Mouse (Mus musculus): ENCODE results near the gene Dhx33.

Gene Dhx33

DNA sequence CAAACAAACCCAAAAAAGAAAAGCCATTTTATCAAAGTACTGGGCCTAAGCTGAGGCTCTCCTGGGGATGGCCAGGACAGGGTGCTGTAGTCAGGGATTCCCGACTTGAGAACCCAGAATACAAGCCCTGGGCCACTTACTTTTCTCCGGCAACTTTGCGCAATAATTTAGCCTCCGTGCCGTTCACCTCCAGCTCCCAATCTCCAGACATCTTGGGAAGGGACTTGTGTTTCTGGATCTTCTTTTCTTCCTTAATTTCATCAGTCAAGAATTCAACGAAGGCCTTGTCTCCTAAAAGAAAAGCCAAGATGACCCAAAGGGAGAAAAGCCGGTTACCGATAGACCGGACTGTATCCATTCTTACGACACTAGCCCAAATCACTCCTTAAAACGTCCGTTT, 22.2 kb downstream of the Dhx33 start:
- no peak for DNase-seq (ENCODE audit: low spot score in 2 of 2)

DNA sequence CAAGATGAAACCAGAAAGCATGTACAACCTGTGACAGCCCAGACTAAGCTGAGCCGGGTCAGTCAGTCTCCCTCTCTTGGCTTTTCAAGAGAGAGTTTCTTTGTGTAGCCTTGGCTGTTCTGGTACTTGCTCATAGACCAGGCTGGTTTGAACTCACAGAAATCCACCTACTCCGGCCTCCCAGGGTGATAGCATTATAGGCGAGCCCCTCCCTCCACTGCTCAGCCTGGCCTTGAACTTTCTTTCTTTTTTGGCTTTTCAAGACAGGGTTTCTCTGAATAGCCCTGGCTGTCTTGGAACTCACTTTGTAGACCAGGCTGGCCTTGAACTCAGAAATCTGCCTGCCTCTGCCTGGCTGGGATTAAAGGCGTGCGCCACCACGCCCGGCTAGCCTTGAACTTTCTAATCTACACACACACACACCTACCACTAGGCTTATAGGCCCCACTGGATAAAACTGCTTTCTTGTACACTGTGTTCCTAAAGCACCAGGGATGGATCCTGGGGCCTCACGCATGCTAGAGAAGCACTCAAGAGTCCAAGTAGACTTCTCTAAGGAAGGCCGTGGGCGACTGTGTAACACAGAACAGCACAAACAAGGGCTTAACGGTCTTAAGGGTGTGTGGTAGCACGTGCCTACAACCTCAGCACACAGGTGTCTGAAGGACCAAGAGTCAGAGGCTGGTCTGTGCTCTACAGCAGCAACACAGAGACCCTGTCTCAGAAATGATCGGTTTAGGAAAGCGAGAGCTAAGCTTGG, 23.3 kb downstream of the Dhx33 start:
- DNase-seq (ENCODE audit: low spot score in 2 of 2), result no peak

DNA sequence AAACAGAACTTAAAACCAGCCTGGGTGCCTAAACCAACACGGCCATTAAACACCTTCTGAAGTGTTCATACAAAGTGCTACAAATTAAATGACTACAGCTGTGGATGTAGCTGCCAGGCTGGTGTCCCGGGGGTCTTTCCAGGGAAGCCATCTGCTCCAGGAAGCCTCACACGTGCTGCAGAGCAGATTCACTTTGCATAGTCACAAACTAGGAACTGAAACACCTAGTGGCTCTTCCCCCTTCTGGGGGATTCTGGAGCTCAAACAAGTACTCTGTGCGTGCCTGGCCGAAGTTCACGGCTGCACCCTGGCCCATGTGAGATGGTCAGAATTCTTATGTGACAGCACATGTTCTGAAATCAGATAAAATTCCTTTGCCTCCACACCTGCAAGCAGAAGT, 24.0 kb downstream of the Dhx33 start:
- DNase-seq (ENCODE audit: low spot score in 2 of 2), result no peak

DNA sequence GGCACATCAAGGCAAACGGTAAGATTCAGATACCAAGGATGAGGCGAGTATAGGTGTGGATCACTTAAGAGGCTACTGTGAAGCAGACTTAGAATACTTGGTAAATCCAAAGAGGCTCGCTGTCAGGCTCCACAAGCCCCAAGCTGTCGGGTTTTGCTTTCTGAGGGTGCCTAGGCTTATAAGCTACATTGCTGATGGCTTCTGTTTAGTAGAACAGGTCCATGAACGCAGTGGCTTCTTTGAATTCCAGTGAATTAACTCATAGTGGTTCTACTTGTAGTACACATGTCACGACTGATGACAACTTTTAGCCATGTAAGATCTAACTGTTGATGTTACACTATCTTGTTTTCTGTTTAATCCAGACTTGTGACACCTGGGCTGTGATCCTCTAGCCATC, 26.9 kb downstream of the Dhx33 start:
- DNase-seq (ENCODE audit: low spot score in 2 of 2), result no peak

DNA sequence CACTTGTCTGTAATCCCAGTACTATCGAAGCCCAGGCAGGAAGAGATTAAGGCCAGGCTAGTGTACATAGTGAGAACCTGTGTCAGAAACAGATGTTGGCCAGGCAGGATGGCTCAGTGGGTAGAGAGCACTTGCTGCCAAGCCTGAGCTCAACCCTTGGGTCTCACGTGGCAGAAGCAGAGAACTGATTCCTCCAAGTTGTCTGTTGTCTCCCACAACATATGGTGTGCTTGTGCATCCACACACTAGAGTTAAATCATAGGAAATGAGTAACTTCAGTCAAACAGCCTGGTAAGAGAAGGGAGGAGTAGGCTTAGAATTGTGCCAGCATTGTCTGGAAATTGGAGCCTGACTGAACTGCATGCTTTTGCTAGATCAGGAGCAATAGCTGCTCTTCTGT, 29.0 kb downstream of the Dhx33 start:
- DNase-seq (ENCODE audit: low spot score in 2 of 2), result no peak

DNA sequence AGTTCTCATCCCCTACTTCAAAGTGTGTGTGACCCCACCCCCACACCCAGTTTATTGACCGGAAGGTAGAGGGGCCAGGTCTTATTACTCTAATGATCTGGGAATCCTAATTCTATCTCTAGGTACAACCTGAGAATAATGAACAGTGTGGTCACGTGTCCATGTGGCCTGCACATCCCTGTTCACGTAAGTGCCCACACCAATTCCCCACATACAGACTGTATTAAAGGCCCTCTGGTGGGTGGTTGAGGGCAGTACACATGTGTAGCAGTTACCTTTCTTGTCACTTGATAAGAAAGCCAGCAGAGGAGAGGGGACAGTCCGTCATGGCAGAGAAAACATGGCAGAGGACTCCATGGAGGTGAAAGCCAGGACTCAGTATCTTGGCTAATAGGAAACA, 30.3 kb downstream of the Dhx33 start:
- DNase-seq (ENCODE audit: low spot score in 2 of 2), result peak; percentile 31 to 63

DNA sequence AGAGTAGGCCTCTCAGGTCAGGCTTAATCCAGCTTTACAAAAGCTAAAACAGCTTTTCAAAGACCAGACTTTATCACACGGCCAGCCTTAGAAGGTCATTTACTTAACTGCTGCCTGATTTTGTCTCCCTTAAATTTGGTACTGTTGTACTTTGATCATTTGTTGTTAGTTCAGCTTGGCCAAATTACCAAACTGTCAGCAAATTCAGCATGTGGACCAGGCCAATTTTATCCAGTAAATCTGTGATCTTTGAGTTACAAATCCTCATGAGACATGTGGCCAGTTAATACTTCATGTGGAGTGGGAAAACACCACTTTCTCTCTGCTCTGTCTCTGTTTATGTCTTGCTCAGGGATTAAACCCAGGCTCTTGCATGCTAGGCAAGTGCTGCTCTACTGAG, 31.7 kb downstream of the Dhx33 start:
- DNase-seq (ENCODE audit: low spot score in 2 of 2), result no peak

DNA sequence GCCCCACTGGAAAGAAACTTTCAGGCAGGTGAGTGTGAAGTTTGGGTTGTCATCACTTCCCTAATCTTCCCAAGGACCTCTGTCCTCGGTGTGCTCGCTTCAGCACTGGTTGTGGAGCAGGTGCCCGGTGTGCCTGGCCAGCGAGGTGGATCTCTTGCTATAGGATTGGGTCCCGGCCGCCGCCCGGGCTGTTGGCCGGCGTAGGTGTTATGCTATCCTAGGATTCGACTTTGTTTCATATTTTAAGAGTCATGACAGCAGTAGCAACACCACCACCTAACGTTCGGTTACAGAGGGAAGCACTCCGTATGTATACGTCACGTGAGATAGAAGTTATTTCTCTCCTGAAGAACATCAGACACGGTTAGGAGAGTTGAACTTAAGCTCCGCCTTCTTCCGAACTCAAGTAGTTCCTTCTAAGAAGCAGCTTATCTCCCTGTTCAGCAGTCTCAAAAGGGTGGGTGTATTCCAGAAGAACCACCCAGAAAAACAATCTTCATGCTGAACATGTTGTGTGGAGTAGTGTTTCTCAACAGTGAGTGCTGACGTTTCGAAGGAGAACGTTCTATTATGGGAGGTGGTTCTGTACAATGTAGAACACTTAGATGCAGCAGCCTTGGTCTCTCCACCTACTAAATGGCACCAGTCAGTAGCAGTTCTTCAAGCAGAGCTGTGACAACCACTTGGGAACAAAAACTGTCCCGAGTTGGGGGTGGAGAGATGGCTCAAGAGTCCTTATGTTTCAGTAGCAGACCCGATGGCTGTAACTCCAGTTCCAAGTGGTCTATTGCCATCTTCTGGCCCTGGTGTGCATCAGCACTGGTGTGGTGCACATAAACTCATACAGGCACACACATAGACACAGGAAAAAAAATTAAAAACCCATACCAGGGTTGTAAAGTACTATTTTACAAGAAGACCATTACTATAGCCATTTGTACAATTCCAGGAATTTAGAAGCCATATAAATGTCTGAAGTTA, 33.4 kb downstream of the Dhx33 start:
- DNase-seq (ENCODE audit: low spot score in 2 of 2), result no peak

DNA sequence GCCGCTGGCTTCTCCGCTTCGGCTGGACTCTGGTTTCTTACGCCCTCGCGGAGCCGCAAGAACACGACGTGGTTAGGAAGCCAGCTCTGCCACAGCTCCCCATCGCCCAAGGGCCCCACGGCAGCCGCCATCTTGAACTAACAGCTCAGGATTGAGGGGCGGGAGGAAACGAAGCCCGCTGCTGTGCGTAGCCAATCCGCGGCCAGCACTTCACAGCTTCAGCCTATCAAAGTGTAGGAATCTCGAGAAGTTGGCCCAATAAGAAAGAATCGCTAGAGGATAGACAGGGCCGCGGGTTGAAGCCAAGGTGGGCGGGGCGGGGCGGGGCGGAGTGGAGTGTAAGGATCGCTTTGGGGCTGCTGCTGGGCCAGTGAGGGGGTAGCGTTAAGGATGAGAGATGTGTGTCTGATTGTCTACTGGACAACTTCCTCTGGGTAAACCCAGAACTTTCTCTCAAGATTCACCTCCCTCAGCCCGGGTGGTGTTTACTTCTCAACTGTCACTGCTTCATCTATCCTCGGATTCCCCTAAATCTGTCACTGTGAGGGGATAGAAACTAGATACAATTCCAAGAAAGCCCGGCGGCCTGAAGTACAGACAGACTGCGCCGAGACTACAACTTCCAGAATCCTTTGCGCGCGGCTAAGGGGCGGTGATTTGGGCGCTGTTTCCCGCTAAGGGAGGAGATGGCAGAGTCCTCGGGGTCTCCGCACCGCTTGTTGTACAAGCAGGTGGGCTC, 34.2 kb downstream of the Dhx33 start, which contains the start of the genes Nup88 and Rpain:
Nup88 (minus strand) TSS at position 153 of the 739 bp plus-strand sequence.
Rpain (plus strand) TSS at position 393 of the 739 bp plus-strand sequence.
- DNase-seq (ENCODE audit: low spot score in 2 of 2), result peak; percentile 91 to 94

DNA sequence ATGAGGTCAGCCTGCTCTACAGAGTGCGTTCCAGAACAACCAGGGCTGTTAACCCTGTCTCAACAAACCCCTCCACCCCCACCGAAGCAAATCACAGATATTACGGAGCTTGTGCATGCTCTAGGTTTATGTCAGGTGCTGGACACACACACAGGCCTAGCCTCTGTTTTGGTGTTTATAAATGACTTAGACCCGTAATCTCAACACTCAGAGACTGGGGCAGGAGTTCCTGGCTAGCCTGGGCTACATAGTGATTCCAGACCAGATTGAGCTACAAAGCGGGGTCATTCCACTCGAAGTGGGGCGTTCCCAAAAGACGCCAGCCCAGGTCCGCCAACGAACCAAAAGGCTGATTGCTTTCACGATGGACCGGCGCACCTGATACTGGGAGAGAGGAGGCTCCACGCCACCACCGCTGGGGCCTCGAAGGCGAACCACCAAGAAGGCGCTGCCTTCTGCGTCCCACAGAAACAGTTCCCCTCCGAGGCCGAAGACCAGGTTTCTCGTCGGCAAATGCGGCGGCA, 34.9 kb downstream of the Dhx33 start:
- no peak for DNase-seq (ENCODE audit: low spot score in 2 of 2)

DNA sequence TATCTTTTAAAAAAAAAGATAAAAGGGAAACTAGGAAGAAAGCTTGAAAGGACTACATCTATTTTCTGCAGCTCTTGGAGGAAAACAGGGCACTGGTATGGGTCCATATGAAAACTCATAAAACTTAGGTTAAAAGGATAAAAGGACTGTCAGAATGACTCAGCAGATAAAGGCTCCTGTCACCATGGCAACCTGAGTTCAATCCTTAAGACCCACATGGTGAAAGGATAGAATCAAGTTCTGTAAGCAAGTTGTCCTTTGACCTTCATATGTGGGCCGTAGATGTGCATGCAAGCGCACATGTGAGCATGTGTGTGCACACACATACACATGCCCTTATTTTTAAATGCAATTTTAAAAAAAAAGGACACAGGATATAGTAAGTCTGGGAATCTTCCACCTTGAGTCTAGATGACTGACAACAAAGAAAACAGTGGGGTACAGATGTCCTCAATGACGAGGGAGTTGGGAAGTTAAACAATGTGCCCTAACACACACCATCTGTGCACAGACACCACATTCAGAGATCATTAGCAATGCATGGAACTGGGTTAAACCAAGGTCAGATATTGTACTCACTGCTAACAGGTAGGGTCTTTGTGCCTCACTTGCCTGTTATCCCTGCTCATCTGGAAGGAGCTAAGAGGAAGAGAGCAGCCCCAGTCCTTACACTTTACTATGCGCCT, 39.9 kb downstream of the Dhx33 start:
- no peak for DNase-seq (ENCODE audit: low spot score in 2 of 2)

DNA sequence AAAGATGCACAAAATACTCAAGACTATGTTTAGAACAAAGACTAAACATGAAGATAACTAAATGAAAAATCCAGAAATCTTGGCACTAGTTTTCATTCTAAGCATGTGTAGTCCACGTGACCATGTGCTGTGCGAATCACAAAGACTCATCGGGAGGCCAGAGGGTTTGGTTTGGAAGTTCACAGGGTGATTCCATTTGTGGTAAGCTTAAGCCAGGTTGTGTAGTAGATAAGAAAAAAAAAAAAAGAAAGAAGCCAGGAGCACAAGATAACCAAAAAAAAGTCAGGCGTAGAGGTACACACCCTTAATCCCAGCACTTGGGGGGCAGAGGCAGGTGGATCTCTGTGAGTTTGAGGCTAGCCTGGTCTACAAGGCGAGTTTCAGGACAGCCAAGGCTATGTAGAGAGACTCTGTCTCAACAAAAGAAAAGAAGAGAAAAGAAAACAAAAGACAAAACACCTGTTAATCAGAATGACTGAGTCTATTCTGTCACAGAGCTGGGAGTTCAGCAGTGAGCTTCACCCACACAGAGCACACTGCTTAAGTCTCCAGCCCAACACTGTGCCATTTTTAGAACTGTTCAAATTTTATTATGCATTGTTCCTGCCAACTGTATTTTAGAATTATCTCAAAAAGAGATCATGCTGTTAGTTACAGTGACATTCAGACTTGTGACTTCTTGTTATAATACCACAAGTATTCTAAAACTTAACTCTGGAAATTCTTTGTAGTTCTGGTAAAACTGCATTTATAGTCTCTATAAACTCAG, 43.3 kb downstream of the Dhx33 start:
- DNase-seq (ENCODE audit: low spot score in 2 of 2), result no peak

DNA sequence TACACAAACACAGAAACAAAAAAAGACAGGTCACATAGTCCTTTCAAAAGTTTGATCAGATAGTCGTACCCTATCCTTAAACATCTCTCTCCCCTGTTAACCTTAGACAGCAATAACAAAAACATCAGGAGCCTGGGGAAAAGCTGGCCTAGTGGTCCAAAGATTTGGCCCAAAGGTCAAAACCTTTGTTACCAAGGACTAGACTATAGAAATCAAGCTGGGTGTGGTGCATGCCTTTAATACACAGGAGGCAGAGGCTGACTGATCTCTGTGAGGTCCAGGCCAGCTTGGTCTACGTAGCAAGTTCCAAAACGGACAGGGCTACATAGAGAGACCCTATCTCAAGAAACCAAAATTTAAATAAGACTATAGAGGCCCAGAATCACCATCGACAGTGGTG, 49.5 kb downstream of the Dhx33 start:
- no peak for DNase-seq (ENCODE audit: low spot score in 2 of 2)

DNA sequence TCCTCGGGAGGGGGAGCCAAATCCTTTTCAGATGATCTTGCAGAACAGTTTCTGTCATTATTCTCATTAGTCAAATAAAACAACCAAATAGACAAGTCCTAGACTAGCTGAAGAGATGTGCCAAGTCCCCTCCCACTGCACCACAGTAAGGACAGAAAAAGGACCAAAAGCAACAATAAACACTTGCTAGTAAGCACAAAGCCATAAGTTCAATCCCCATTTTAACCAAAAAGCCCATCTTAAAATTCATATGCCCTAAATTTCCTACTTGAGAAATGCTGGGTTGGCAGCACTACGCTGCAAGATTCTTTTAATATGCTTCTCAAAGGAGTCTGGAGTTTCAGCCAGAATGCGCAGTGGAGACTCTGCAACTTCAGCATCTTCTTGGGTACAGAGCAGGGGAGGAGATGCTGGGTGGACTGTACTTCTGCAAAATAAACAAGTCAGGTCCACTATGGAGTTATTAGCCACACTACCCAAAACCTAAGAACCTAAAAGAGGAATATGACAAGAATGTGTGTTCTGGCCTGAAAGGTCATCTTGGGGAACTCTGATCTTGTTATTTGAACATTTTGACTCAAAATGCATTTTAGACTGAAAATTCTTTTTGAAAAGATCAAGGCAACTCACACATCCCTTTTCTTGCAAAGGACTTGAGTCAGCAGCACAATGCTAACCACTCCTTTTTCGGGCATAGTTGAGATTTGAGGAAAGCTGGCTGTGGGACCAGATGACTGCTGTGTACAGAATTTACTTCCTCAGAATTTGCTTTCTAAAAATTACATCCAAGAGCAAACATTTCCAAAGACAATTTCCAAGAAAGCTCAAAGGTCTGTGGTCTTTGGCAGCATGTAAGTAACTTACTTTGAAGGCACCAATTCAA, 59.1 kb downstream of the Dhx33 start:
- no peak for DNase-seq (ENCODE audit: low spot score in 2 of 2)

DNA sequence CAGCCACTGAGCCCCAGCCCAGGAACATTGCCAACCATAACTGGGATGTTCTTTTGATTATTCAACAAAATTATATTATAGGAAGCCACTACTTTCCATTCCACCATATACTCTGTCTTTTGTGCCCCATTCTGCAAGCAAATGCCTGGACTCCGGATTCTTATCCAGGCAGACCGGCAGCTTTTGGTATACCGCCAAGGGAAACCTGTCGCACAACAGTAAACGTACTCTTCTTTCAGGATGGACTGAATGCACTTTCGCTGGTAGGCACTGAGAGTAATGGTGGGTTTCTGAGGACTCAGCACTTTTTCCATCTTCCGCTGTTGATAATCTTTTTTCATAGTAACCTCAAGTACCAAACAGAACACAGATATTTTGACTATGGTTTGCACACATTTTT, 60.6 kb downstream of the Dhx33 start:
- DNase-seq (ENCODE audit: low spot score in 2 of 2), result no peak

DNA sequence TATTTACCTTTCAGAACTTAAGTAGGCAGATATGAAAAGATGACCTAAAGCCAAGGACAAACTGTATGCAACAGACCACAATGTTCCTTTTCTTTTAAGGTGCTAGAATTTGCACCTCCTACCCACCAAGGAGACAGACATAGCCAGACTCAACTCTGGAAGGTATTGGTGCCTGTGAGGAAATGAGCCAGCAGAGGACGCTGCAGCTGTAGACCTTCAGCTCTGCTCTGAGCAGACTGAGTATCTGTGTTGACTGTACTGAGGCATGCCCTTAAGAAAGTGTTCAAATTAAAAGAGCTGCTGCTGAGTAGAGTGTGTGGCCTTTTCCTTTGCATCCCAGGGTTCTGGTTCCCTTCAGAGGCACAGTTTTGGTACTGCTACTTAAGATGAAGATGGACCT, 61.6 kb downstream of the Dhx33 start:
- no peak for DNase-seq (ENCODE audit: low spot score in 2 of 2)

DNA sequence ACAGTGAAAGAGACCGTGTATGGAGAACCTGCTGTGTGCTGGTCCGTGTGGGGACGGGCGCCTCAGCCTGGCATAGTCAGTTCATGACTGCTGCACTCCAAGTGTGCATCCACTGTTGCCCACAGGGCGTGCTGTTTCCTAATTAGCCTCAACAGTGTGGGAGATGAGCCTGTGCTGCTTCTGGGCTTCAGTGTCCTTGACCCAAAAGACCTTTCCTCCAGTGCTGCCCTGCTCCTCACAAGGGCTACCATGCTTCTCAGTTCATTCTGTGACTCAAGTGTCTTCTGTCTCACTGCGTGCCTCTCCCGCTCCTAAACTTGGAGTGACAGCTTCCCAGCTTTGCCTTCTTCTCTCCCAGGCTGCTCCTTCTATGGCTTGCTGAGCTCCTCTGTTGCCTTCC, 68.9 kb downstream of the Dhx33 start:
- no peak for DNase-seq (ENCODE audit: low spot score in 2 of 2)

Data from spleen, postnatal 4 days (tissue).